Mouse (Mus musculus) frontal cortex, adult (tissue): ENCODE results near the gene Adamts9.
A peak's percentile ranks its signal among the peaks of the same experiment; 100 is the strongest.

ENCODE experiments used
- ATAC-seq: cut with Nextera tagmentation; 2 replicates; pipeline ENCODE4 v1.9.2; 2017; ENCODE audit warnings: mild to moderate bottlenecking, moderate library complexity, mixed read lengths; ENCODE audit not compliant: low TSS enrichment

The Adamts9 gene

GRCm38 (mm10) chr6:92924536-92924935 is 18.8 kb downstream of the Adamts9 start:
- ATAC-seq, result peak; percentile 23

GRCm38 (mm10) chr6:92921843-92922242 is 21.4 kb downstream of the Adamts9 start:
- no peak for ATAC-seq

- ATAC-seq, result no peak
Measured at GRCm38 (mm10) chr6:92920938-92921689, 22.2 kb downstream of the Adamts9 start.

GRCm38 (mm10) chr6:92910611-92911010 is 32.7 kb downstream of the Adamts9 start:
- no peak for ATAC-seq

GRCm38 (mm10) chr6:92909361-92909760 is 33.9 kb downstream of the Adamts9 start:
- no peak for ATAC-seq

- ATAC-seq, result no peak
Measured at GRCm38 (mm10) chr6:92905922-92906321, 37.4 kb downstream of the Adamts9 start.

- no peak for ATAC-seq
Measured at GRCm38 (mm10) chr6:92904491-92904890, 38.8 kb downstream of the Adamts9 start.

- no peak for ATAC-seq
Measured at GRCm38 (mm10) chr6:92904037-92904436, 39.3 kb downstream of the Adamts9 start.

GRCm38 (mm10) chr6:92891535-92891934 is 51.8 kb downstream of the Adamts9 start:
- no peak for ATAC-seq

GRCm38 (mm10) chr6:92883131-92883900 is 60.0 kb downstream of the Adamts9 start:
- ATAC-seq, result no peak

- ATAC-seq, result no peak
Measured at GRCm38 (mm10) chr6:92882446-92882845, 60.8 kb downstream of the Adamts9 start.

- ATAC-seq, result no peak
Measured at GRCm38 (mm10) chr6:92879700-92880265, 63.5 kb downstream of the Adamts9 start.

GRCm38 (mm10) chr6:92878771-92879170 is 64.5 kb downstream of the Adamts9 start:
- ATAC-seq, result no peak

- peak; percentile 41; the same call in 1 of the 2 replicates for ATAC-seq
Measured at GRCm38 (mm10) chr6:92877236-92877635, 66.1 kb downstream of the Adamts9 start.

GRCm38 (mm10) chr6:92876121-92876520 is 67.2 kb downstream of the Adamts9 start:
- ATAC-seq, result no peak

- no peak for ATAC-seq
Measured at GRCm38 (mm10) chr6:92875340-92875739, 68.0 kb downstream of the Adamts9 start.

GRCm38 (mm10) chr6:92874854-92875253 is 68.4 kb downstream of the Adamts9 start:
- no peak for ATAC-seq

GRCm38 (mm10) chr6:92872766-92873165 is 70.5 kb downstream of the Adamts9 start:
- ATAC-seq, result no peak

GRCm38 (mm10) chr6:92871813-92872212 is 71.5 kb downstream of the Adamts9 start:
- no peak for ATAC-seq

GRCm38 (mm10) chr6:92869582-92870219 is 73.6 kb downstream of the Adamts9 start:
- ATAC-seq, result no peak; the same call in none of the 2 replicates

GRCm38 (mm10) chr6:92869089-92869581 is 74.2 kb downstream of the Adamts9 start, which contains the start of gene Gm15737:
Gm15737 (plus strand) TSS chr6:92869357.
- peak; percentile 95 for ATAC-seq

GRCm38 (mm10) chr6:92862599-92862998 is 80.7 kb downstream of the Adamts9 start:
- no peak for ATAC-seq
